Mouse (Mus musculus): Measurements from ENCODE around the gene Gm21820. TPM values are rescaled to one million over a fixed set of nuclear protein-coding genes. Genes with fewer than 3 reads are reported as not detected.
"Not testable (repeated sequence)": the region's sequence is repeated elsewhere in the genome, so short reads cannot be mapped to it uniquely, and the experiment has no call there.

Gm21820 gene
- polyA plus RNA-seq (2011; ENCODE audit: insufficient read depth, insufficient read length, low read depth, missing spikeins), result not detected in 2 replicates

GRCm38 (mm10) chrY:5249341-5249740, at the start of gene Gm21820:
Gene Gm21820, minus strand, starts transcription at chrY:5249441.
- H3K9ac ChIP-seq (ENCODE audit: low read depth, poor library complexity, severe bottlenecking); H3K36me3 ChIP-seq (ENCODE audit: control insufficient read depth, insufficient read depth, low read length, poor library complexity, severe bottlenecking); H3K27me3 ChIP-seq (ENCODE audit: control insufficient read depth, insufficient read depth, low read length, poor library complexity, severe bottlenecking); H3K4me3 ChIP-seq (ENCODE audit: low read depth, low read length); H3K4me1 ChIP-seq (ENCODE audit: control insufficient read depth, insufficient read depth, low read length); H3K9me3 ChIP-seq (replicated peaks; ENCODE audit: control insufficient read depth, insufficient read depth, low read length, poor library complexity, severe bottlenecking); H3K27ac ChIP-seq (ENCODE audit: insufficient read depth, low read length): not testable (repeated sequence)

Other genes starting within 250 kb of the Gm21820 start
- not detected in 2 replicates for gene Gm20918, start 205.5 kb downstream of the Gm21820 start, polyA plus RNA-seq (2011; ENCODE audit: insufficient read depth, insufficient read length, low read depth, missing spikeins)

All from ES-Bruce4 (cell line).